Mouse (Mus musculus) heart, embryonic 15.5 days (tissue): ENCODE data around the gene Agxt2. TPM values are rescaled to one million over a fixed set of nuclear protein-coding genes. Genes with fewer than 3 reads are reported as not detected.

Experiments used
- ATAC-seq: fragments of 200-750 bp; cut with Nextera tagmentation; replicated peaks from 2 replicates; pipeline ENCODE4 v1.8.0; 2017; ENCODE audit warnings: low read depth, moderate TSS enrichment; ENCODE audit not compliant: insufficient number of reproducible peaks, insufficient read depth, low FRiP score
- H3K27ac ChIP-seq: fragments of 300-500 bp; sonication (generic); 2 replicates; pipeline ENCODE4 v1.5.1; 2015; ENCODE audit warnings: mild to moderate bottlenecking, inconsistent platforms
- H3K27me3 ChIP-seq: fragments of 300-500 bp; sonication (generic); 2 replicates; pipeline ENCODE4 v1.6.1; 2015; ENCODE audit warnings: inconsistent platforms
- H3K36me3 ChIP-seq: fragments of 300-500 bp; sonication (generic); 2 replicates; pipeline ENCODE4 v1.6.1; 2015; ENCODE audit warnings: mild to moderate bottlenecking, inconsistent platforms
- H3K4me1 ChIP-seq: fragments of 300-500 bp; sonication (generic); replicated peaks from 2 replicates; pipeline ENCODE4 v1.6.1; 2015; ENCODE audit warnings: inconsistent platforms
- H3K4me2 ChIP-seq: fragments of 300-500 bp; sonication (generic); 2 replicates; pipeline ENCODE4 v1.6.1; 2015; ENCODE audit warnings: inconsistent platforms, mild to moderate bottlenecking, moderate library complexity
- H3K4me3 ChIP-seq: fragments of 300-500 bp; sonication (generic); 2 replicates; pipeline ENCODE4 v1.5.1; 2015; ENCODE audit warnings: mild to moderate bottlenecking, inconsistent platforms
- H3K9ac ChIP-seq: fragments of 300-500 bp; sonication (generic); 2 replicates; pipeline ENCODE4 v1.6.1; 2015; ENCODE audit warnings: mild to moderate bottlenecking, inconsistent platforms
- H3K9me3 ChIP-seq: fragments of 300-500 bp; sonication (generic); replicated peaks from 2 replicates; pipeline ENCODE4 v1.6.1; 2016; ENCODE audit warnings: inconsistent platforms
- WGBS: fragments of 180-500 bp; shearing (Covaris S2); methylation state at CpG from one replicate; pipeline ENCODE4 v1.1.7; 2015; ENCODE audit warnings: mixed read lengths; 5-methylcytosine and 5-hydroxymethylcytosine counted together
- polyA plus RNA-seq: library from polyadenylated mRNA; unstranded; fragments of >200 nt; fragmentation: Nextera tagmentation; extraction: Ambion mirVana; gene quantifications from 2 replicates; pipeline ENCODE4 v1.2.1, GENCODE M21; 2015

Agxt2 gene
- polyA plus RNA-seq = not detected in 2 replicates

DNA sequence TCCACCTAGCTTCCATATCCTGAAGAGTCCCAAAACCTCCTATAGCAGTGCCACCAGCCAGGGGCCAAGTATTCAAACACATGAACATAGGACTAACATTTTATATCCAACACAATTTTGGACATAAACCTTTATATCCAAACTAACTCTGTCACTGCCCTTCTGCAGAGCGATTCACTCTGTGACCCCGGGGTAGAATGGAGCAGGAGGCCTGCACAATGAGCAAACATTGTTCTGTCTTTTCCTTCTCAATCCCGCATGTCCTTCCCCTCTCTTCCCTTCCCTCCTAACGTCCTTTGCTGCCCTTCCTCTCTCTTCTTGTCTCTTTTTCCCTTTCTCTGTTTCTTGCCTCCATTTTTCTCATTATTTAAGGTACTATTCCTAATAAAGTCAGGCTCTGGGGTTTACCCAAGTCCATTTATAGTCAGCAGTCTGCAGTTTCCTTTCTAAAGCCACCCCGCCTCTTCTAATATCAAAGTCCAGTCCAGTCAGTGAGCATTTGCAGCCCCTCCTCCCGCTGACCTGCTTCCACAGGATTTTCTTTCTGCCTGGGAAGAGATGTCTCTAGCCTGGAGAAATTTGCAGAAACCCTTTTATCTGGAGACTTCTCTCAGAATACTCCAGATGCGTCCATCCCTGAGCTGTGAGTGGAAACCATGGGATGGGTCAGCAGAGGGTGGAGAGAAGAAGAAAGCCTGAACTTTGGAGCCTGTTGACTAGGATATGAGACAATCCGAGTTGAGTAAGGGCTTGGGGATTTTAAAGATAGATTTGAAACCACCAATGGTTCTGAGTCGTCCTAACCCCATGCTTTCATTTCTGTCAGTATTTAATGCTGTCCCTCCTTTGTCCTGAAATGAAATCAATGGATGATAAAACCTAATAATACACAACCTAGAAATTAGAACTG is at the start of gene Agxt2:
Agxt2 (plus strand) TSS at position 494 of the 910 bp plus-strand sequence.
- Histone ChIP-seq H3K4me3 (no peak within 1 kb of the TSS), H3K4me1 (no peaks in the 10 kb centered on the region), H3K9ac (no peak within 1 kb of the TSS), H3K36me3 (no peaks in the 10 kb centered on the region), H3K27ac (no peak within 1 kb of the TSS), H3K27me3 (no peaks in the 10 kb centered on the region), H3K9me3 (no peaks in the 10 kb centered on the region), H3K4me2 (no peak within 1 kb of the TSS)
- no peak for ATAC-seq
- 70% methylated on average over 9 of the region's 9 CpGs for WGBS

DNA sequence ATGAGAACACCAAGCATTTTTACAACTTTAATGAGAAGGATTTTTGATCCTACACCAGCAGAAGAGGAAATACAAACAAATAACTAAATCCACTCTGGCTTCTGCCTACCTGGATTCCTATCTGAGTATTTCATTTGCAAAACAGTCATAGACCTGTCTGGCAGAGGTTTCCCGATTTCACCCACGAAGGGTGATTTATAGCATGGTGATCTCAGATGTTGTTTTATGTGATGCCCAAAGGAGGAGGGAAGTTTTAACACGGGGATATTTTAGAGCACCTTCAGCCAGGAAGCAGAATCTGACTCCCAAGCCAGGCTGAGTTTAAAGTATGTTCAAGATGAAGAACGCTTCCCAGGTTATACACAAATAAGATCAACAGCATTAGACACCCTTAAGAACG is 46.5 kb upstream of the Agxt2 start:
- H3K36me3 ChIP-seq = no peaks in the 10 kb centered on the region
- H3K9ac ChIP-seq = no peak overlapping the region
- H3K4me1 ChIP-seq = no peaks in the 10 kb centered on the region
- H3K9me3 ChIP-seq = no peaks in the 10 kb centered on the region
- no peaks in the 10 kb centered on the region for H3K27me3 ChIP-seq
- H3K4me3 ChIP-seq = no peak overlapping the region
- no peak for ATAC-seq
- H3K27ac ChIP-seq = no peak overlapping the region
- 71% methylated on average over 5 of the region's 5 CpGs for WGBS
- H3K4me2 ChIP-seq = no peak overlapping the region

- no peak overlapping the region for H3K4me2 ChIP-seq
- no peaks in the 10 kb centered on the region for H3K9me3 ChIP-seq
- no peaks in the 10 kb centered on the region for H3K4me1 ChIP-seq
- no peak for ATAC-seq
- H3K9ac ChIP-seq = no peak overlapping the region
- 44% methylated on average over 6 of the region's 7 CpGs for WGBS
- H3K4me3 ChIP-seq = no peak overlapping the region
- H3K27me3 ChIP-seq = no peaks in the 10 kb centered on the region
- no peaks in the 10 kb centered on the region for H3K36me3 ChIP-seq
- H3K27ac ChIP-seq = no peak overlapping the region
Measured at GRCm38 (mm10) chr15:10313522-10314455, 44.5 kb upstream of the Agxt2 start.

- 84% methylated on average over 2 of the region's 2 CpGs for WGBS
- no peak for ATAC-seq
- no peak within 1 kb of the TSS for H3K4me3 ChIP-seq
- no peak within 1 kb of the TSS for H3K4me2 ChIP-seq
- no peaks in the 10 kb centered on the region for H3K36me3 ChIP-seq
- no peaks in the 10 kb centered on the region for H3K4me1 ChIP-seq
- no peak within 1 kb of the TSS for H3K9ac ChIP-seq
- H3K9me3 ChIP-seq = no peaks in the 10 kb centered on the region
- no peaks in the 10 kb centered on the region for H3K27me3 ChIP-seq
- H3K27ac ChIP-seq = no peak within 1 kb of the TSS
Measured at GRCm38 (mm10) chr15:10325080-10325479, 33.3 kb upstream of the Agxt2 start, which contains the start of gene Gm21973. Gene Gm21973, plus strand, starts transcription at chr15:10325380.

- 61% methylated on average over 3 of the region's 3 CpGs for WGBS
- ATAC-seq = no peak
- Histone ChIP-seq H3K9ac (no peak overlapping the region), H3K4me1 (no peaks in the 10 kb centered on the region), H3K36me3 (no peaks in the 10 kb centered on the region), H3K4me2 (no peak overlapping the region), H3K27ac (no peak overlapping the region), H3K27me3 (no peaks in the 10 kb centered on the region), H3K4me3 (no peak overlapping the region), H3K9me3 (no peaks in the 10 kb centered on the region)
Measured at GRCm38 (mm10) chr15:10330626-10331025, 27.7 kb upstream of the Agxt2 start.

DNA sequence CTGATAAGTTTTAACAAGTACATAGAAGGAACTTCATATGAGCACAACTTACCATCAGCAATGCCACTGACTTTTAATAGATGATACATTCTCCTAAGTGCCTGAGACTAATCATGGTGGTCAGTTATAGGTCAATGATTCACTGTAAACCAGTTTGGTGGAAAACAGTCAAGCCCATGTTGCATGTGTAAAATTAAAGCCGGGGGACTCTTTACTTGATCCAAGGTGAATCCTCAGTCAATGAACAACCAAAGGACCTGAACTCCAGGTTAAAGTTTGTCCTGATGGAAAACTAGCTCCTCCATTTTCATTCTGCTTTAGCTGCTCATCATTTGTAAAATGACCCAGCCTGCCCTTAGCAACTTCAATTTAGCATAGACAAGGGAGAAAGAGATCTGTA is 25.8 kb upstream of the Agxt2 start:
- Histone ChIP-seq H3K36me3 (no peaks in the 10 kb centered on the region), H3K27ac (no peak overlapping the region), H3K27me3 (no peaks in the 10 kb centered on the region), H3K9me3 (no peaks in the 10 kb centered on the region), H3K4me1 (no peaks in the 10 kb centered on the region), H3K4me3 (no peak overlapping the region), H3K4me2 (no peak overlapping the region), H3K9ac (no peak overlapping the region)
- 91% methylated on average over 1 of the region's 1 CpGs for WGBS
- ATAC-seq = no peak

GRCm38 (mm10) chr15:10338606-10339005 is 19.7 kb upstream of the Agxt2 start:
- Histone ChIP-seq H3K9me3 (no peaks in the 10 kb centered on the region), H3K4me3 (no peak overlapping the region), H3K36me3 (no peaks in the 10 kb centered on the region), H3K4me2 (no peak overlapping the region), H3K27me3 (no peaks in the 10 kb centered on the region), H3K4me1 (no peaks in the 10 kb centered on the region), H3K9ac (no peak overlapping the region), H3K27ac (no peak overlapping the region)
- WGBS = 68% methylated on average over 3 of the region's 3 CpGs
- no peak for ATAC-seq

GRCm38 (mm10) chr15:10347044-10347443 is 11.3 kb upstream of the Agxt2 start:
- Histone ChIP-seq H3K9me3 (no peaks in the 10 kb centered on the region), H3K36me3 (no peaks in the 10 kb centered on the region), H3K4me3 (no peak overlapping the region), H3K4me1 (no peaks in the 10 kb centered on the region), H3K4me2 (no peak overlapping the region), H3K27me3 (no peaks in the 10 kb centered on the region), H3K9ac (no peak overlapping the region), H3K27ac (no peak overlapping the region)
- 84% methylated on average over 6 of the region's 6 CpGs for WGBS
- no peak for ATAC-seq

GRCm38 (mm10) chr15:10366331-10366730 is 8.0 kb downstream of the Agxt2 start:
- no peak for ATAC-seq
- no peaks in the 10 kb centered on the region for H3K9me3 ChIP-seq
- no peaks in the 10 kb centered on the region for H3K4me1 ChIP-seq
- no peak overlapping the region for H3K9ac ChIP-seq
- H3K36me3 ChIP-seq = no peaks in the 10 kb centered on the region
- WGBS = 82% methylated on average over 2 of the region's 2 CpGs
- no peaks in the 10 kb centered on the region for H3K27me3 ChIP-seq
- H3K27ac ChIP-seq = no peak overlapping the region
- H3K4me3 ChIP-seq = no peak overlapping the region
- no peak overlapping the region for H3K4me2 ChIP-seq

DNA sequence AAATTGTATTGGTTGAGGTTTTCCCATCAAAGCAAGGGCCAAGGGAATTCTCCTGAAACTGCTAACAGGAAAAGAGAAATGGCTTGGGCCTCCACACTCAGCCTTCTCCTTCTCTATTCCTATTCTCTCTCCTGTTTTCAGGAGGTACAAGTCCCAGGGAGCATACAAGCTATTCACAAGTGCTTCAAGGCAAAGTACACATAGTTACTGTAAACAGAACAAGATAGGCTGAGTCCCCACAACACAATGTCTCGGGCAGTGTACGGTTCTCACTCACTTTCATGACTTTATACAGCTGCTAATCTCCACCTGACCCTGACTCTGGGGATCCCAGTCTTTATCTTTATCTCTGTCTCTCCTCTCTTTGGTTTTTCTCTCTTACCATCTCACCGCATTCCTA is 17.1 kb downstream of the Agxt2 start:
- no peak overlapping the region for H3K9ac ChIP-seq
- no peaks in the 10 kb centered on the region for H3K27me3 ChIP-seq
- H3K4me1 ChIP-seq = 0 out of 2 replicates have a peak, but pooled peaks cover 2% of the 10 kb centered on the region
- no peaks in the 10 kb centered on the region for H3K36me3 ChIP-seq
- H3K9me3 ChIP-seq = no peaks in the 10 kb centered on the region
- H3K4me3 ChIP-seq = no peak overlapping the region
- WGBS = 32% methylated on average over 3 of the region's 3 CpGs
- H3K27ac ChIP-seq = no peak overlapping the region
- ATAC-seq = no peak
- no peak overlapping the region for H3K4me2 ChIP-seq

DNA sequence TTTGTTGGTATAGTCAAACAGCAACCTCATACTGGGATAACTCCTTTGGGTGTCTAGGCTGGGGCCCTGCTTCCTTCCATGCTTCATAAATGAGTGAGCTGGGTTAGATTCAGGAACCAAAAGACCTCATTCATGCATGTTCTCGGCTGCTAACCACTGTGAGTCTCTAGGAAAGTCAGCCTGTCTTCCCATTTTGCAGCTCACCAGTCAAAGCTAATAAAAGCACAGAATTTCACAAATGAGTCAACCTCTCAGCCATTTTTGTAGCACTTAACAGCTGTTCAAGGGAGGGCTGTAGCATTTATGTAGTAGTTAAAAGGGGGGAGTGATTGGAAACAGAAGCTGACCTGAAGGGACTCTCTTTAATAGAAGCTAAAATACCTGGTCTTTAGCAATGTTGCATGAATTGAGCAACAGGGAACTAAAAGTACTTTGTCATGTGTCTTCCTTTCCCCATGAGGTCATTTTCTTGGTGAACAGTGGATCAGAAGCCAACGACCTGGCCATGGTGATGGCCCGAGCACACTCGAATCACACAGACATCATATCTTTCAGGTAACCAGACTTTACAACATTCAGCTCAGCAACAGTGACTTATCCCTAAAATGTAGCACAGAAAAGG is 20.1 kb downstream of the Agxt2 start:
- H3K9me3 ChIP-seq = no peaks in the 10 kb centered on the region
- 73% methylated on average over 4 of the region's 4 CpGs for WGBS
- H3K36me3 ChIP-seq = no peaks in the 10 kb centered on the region
- H3K4me3 ChIP-seq = no peak overlapping the region
- H3K4me2 ChIP-seq = no peak overlapping the region
- H3K9ac ChIP-seq = no peak overlapping the region
- H3K27ac ChIP-seq = no peak overlapping the region
- no peak for ATAC-seq
- 0 out of 2 replicates have a peak, but pooled peaks cover 2% of the 10 kb centered on the region for H3K4me1 ChIP-seq
- H3K27me3 ChIP-seq = no peaks in the 10 kb centered on the region
